Mouse (Mus musculus) thymus, adult 2 months (tissue): Measurements from ENCODE around the gene Cyp2t4. TPM values are rescaled to one million over a fixed set of nuclear protein-coding genes. Genes with fewer than 3 reads are reported as not detected.

Experiments
- DNase-seq: peaks from one replicate; pipeline ENCODE4 v3.0.0; 2021
- H3K27ac ChIP-seq: fragments of 200-500 bp; 2 replicates; pipeline ENCODE4 v1.5.1; 2012; ENCODE audit warnings: low read length, control low read depth; ENCODE audit not compliant: control insufficient read depth, insufficient read depth
- H3K27me3 ChIP-seq: fragments of 200-500 bp; 2 replicates; pipeline ENCODE4 v1.6.1; 2012; ENCODE audit warnings: mild to moderate bottlenecking, low read length, moderate library complexity, mixed read lengths; ENCODE audit not compliant: control insufficient read depth, insufficient read depth
- H3K36me3 ChIP-seq: fragments of 200-500 bp; 2 replicates; pipeline ENCODE4 v1.6.1; 2012; ENCODE audit warnings: mild to moderate bottlenecking, low read length, moderate library complexity; ENCODE audit not compliant: control insufficient read depth, insufficient read depth
- H3K4me1 ChIP-seq: fragments of 200-500 bp; replicated peaks from 2 replicates; pipeline ENCODE4 v1.6.1; 2012; ENCODE audit warnings: low read length; ENCODE audit not compliant: control insufficient read depth, insufficient read depth
- H3K4me3 ChIP-seq: fragments of 200-500 bp; 2 replicates; pipeline ENCODE4 v1.5.1; 2012; ENCODE audit warnings: mild to moderate bottlenecking, low read length, control low read depth, moderate library complexity; ENCODE audit not compliant: control insufficient read depth, insufficient read depth
- CTCF ChIP-seq: fragments of 200-500 bp; IDR thresholded peaks from 2 replicates; pipeline ENCODE4 v1.5.1; 2012; ENCODE audit warnings: mild to moderate bottlenecking, control low read depth, low read length, moderate library complexity, borderline replicate concordance; ENCODE audit not compliant: control insufficient read depth, poor library complexity, insufficient read depth; ENCODE audit errors: extremely low read depth
- POLR2A ChIP-seq: fragments of 200-500 bp; IDR thresholded peaks from 2 replicates; pipeline ENCODE4 v1.6.1; 2012; ENCODE audit warnings: mild to moderate bottlenecking, low read length, control low read depth, moderate library complexity; ENCODE audit not compliant: control insufficient read depth, poor library complexity, insufficient read depth; ENCODE audit errors: extremely low read depth
- WGBS: fragments of 180-500 bp; shearing (Covaris S2); methylation state at CpG from one replicate; pipeline ENCODE4 v1.1.7; 2018; 5-methylcytosine and 5-hydroxymethylcytosine counted together
- polyA plus RNA-seq: library from polyadenylated mRNA; depleted of rRNA; stranded (reverse); fragments of >200 nt; gene quantifications from 2 replicates; pipeline ENCODE4 v1.2.3, GENCODE M21; 2012

The Cyp2t4 gene
- polyA plus RNA-seq, 1 experiment = 0.11 TPM

- no peak for DNase-seq
- H3K4me1 ChIP-seq = no peaks in the 10 kb centered on the region
- H3K4me3 ChIP-seq = no peak overlapping the region
- 82% methylated on average over 5 of the region's 5 CpGs for WGBS
- TF ChIP-seq CTCF (no peak), POLR2A (no peak)
- no peak overlapping the region for H3K27ac ChIP-seq
- no peaks in the 10 kb centered on the region for H3K27me3 ChIP-seq
- no peaks in the 10 kb centered on the region for H3K36me3 ChIP-seq
Measured at GRCm38 (mm10) chr7:27124305-27124832, 29.1 kb upstream of the Cyp2t4 start.

- Histone ChIP-seq H3K27me3 (no peaks in the 10 kb centered on the region), H3K36me3 (no peaks in the 10 kb centered on the region), H3K4me1 (no peaks in the 10 kb centered on the region), H3K27ac (no peak overlapping the region), H3K4me3 (no peak overlapping the region)
- 95% methylated on average over 4 of the region's 4 CpGs for WGBS
- DNase-seq = no peak
- TF ChIP-seq POLR2A = no peak
Measured at GRCm38 (mm10) chr7:27124969-27125368, 28.5 kb upstream of the Cyp2t4 start.

GRCm38 (mm10) chr7:27128162-27128561 lies 25.4 kb upstream of the Cyp2t4 start:
- Histone ChIP-seq H3K4me1 (no peaks in the 10 kb centered on the region), H3K36me3 (no peaks in the 10 kb centered on the region), H3K4me3 (no peak overlapping the region), H3K27ac (no peak overlapping the region), H3K27me3 (no peaks in the 10 kb centered on the region)
- peak; percentile 14 for DNase-seq
- 44% methylated on average over 3 of the region's 3 CpGs for WGBS
- no peak for TF ChIP-seq POLR2A
- no peak for TF ChIP-seq CTCF

- DNase-seq = no peak
- Histone ChIP-seq H3K36me3 (no peaks in the 10 kb centered on the region), H3K4me1 (no peaks in the 10 kb centered on the region), H3K4me3 (no peak overlapping the region), H3K27me3 (no peaks in the 10 kb centered on the region), H3K27ac (no peak overlapping the region)
- TF ChIP-seq POLR2A (no peak), CTCF (no peak)
- 93% methylated on average over 13 of the region's 13 CpGs for WGBS
Measured at GRCm38 (mm10) chr7:27128946-27129345, 24.6 kb upstream of the Cyp2t4 start.

- Histone ChIP-seq H3K4me1 (no peaks in the 10 kb centered on the region), H3K27me3 (no peaks in the 10 kb centered on the region), H3K27ac (no peak overlapping the region), H3K4me3 (no peak overlapping the region), H3K36me3 (no peaks in the 10 kb centered on the region)
- WGBS = 91% methylated on average over 12 of the region's 12 CpGs
- no peak for DNase-seq
- no peak for TF ChIP-seq POLR2A
- TF ChIP-seq CTCF = no peak
Measured at GRCm38 (mm10) chr7:27129811-27130210, 23.7 kb upstream of the Cyp2t4 start.

GRCm38 (mm10) chr7:27130521-27131370 lies 22.8 kb upstream of the Cyp2t4 start:
- no peaks in the 10 kb centered on the region for H3K27me3 ChIP-seq
- H3K4me3 ChIP-seq = no peak overlapping the region
- TF ChIP-seq POLR2A (no peak), CTCF (no peak)
- 90% methylated on average over 22 of the region's 22 CpGs for WGBS
- H3K4me1 ChIP-seq = no peaks in the 10 kb centered on the region
- H3K36me3 ChIP-seq = no peaks in the 10 kb centered on the region
- no peak for DNase-seq
- H3K27ac ChIP-seq = no peak overlapping the region
